Mouse (Mus musculus): Measurements from ENCODE around the gene Btbd18. TPM values are rescaled to one million over a fixed set of nuclear protein-coding genes. Genes with fewer than 3 reads are reported as not detected.

Btbd18 gene
- polyA plus RNA-seq, 1 experiment from 2014 or later: 0.18 TPM

DNA sequence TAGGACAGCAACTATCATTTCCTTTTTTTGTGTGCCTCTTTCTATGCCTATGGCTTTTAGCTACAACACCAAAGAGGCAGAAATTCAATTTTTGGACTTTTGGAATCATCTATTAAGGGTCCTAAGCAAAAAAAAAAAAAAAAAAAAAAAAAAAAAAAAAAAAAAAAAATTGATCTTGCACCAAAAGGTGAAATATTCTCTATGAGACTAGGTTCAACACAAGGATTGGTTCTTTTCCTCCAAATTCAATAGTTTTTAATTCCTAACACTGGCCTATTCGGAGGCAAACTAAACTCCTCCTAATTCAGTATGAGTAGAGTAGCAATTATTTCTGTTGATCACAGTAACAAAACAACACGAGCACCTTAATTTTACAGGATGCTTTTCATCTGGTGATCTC is 53.0 kb downstream of the Btbd18 start:
- Histone ChIP-seq H3K36me3 (ENCODE audit: control insufficient read depth, insufficient read depth, low read length) (peaks cover 18% of the 10 kb centered on the region), H3K9ac (ENCODE audit: low read length) (no peak overlapping the region), H3K9me3 (ENCODE audit: control insufficient read depth, low read length) (no peaks in the 10 kb centered on the region), H3K4me1 (replicated peaks; ENCODE audit: control insufficient read depth, insufficient read depth, low read length) (peaks cover 10% of the 10 kb centered on the region), H3K27me3 (ENCODE audit: control insufficient read depth, insufficient read depth, low read depth, low read length) (no peaks in the 10 kb centered on the region), H3K4me3 (ENCODE audit: low read length) (no peak overlapping the region), H3K4me2 (ENCODE audit: low read depth, low read length) (no peak overlapping the region), H3K27ac (ENCODE audit: low read length) (no peak overlapping the region)
- no peak for ATAC-seq (ENCODE audit: low read depth)
- WGBS: 88% methylated on average over 2 of the region's 2 CpGs

- under 1% methylated on average over 25 of the region's 26 CpGs for WGBS
- H3K36me3 ChIP-seq (ENCODE audit: control insufficient read depth, insufficient read depth, low read length): peaks cover 11% of the 10 kb centered on the region
Observed at GRCm38 (mm10) chr2:84714422-84714810, 55.5 kb downstream of the Btbd18 start.

DNA sequence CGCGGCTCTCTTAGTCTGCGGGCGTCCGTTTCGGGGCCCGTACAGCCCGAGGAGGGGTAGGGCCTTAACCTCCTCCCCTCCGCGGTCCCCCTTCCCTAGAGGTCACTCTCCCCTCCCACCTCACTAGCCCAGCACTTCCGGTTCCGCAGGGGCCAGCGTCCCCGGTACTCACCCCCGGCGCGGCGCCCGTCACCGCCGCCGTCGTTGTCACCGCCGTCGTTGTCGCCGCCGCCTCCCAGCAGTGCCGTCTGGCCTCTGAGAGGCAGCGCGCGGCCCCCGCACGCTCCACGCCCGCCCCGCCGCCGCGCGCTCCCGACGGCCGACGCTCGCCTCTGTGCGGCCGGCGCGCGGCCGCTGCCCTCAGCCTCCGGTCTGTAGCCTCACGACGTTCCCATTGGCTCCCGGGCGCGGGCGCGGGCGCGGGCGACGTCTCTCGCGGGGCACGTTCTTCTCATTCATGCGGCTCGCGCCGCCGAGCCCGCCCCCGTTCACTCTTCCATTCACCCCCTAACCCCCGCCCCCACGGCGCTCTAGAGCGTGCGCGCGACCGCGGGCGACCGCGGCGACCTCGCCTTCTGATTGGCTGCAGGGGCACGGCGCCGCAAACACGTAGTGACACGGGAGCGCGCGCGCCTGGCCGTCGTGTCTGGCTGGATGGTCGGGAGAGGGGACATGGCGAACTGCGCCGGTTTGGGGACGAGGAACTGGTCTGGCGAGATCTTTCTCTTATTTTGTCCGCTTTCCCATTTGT is 56.1 kb downstream of the Btbd18 start, which contains the start of gene Zdhhc5:
Gene Zdhhc5, minus strand, starts transcription at position 370 of the 751 bp plus-strand sequence.
- Histone ChIP-seq H3K9me3 (ENCODE audit: control insufficient read depth, low read length) (no peaks in the 10 kb centered on the region), H3K4me1 (replicated peaks; ENCODE audit: control insufficient read depth, insufficient read depth, low read length) (peaks cover 10% of the 10 kb centered on the region), H3K4me3 (ENCODE audit: low read length) (peak within 1 kb of the TSS; percentile 80), H3K27ac (ENCODE audit: low read length) (peak within 1 kb of the TSS; percentile 98), H3K9ac (ENCODE audit: low read length) (peak within 1 kb of the TSS; percentile 91), H3K27me3 (ENCODE audit: control insufficient read depth, insufficient read depth, low read depth, low read length) (no peaks in the 10 kb centered on the region), H3K4me2 (ENCODE audit: low read depth, low read length) (peak within 1 kb of the TSS; percentile 87), H3K36me3 (ENCODE audit: control insufficient read depth, insufficient read depth, low read length) (peaks cover 8% of the 10 kb centered on the region)
- WGBS: under 1% methylated on average over 64 of the region's 107 CpGs
- ATAC-seq (ENCODE audit: low read depth): peak; percentile 94

More at GRCm38 (mm10) chr2:84714422-84714810, 55.5 kb downstream of the Btbd18 start:
- H3K4me1 ChIP-seq (replicated peaks; ENCODE audit: control insufficient read depth, insufficient read depth, low read length): peaks cover 10% of the 10 kb centered on the region
- ATAC-seq (ENCODE audit: low read depth): no peak
- H3K4me2 ChIP-seq (ENCODE audit: low read depth, low read length): peak overlapping the region; percentile 76
- no peaks in the 10 kb centered on the region for H3K27me3 ChIP-seq (ENCODE audit: control insufficient read depth, insufficient read depth, low read depth, low read length)
- H3K4me3 ChIP-seq (ENCODE audit: low read length): peak overlapping the region; percentile 80
- H3K9ac ChIP-seq (ENCODE audit: low read length): peak overlapping the region; percentile 91
- peak overlapping the region; percentile 98 for H3K27ac ChIP-seq (ENCODE audit: low read length)
- H3K9me3 ChIP-seq (ENCODE audit: control insufficient read depth, low read length): no peaks in the 10 kb centered on the region

GRCm38 (mm10) chr2:84715562-84716361 is 56.9 kb downstream of the Btbd18 start:
- Histone ChIP-seq H3K9me3 (ENCODE audit: control insufficient read depth, low read length) (no peaks in the 10 kb centered on the region), H3K36me3 (ENCODE audit: control insufficient read depth, insufficient read depth, low read length) (peaks cover 1% of the 10 kb centered on the region; the same call in 1 of the 2 replicates), H3K4me2 (ENCODE audit: low read depth, low read length) (peak overlapping the region; percentile 87), H3K4me1 (replicated peaks; ENCODE audit: control insufficient read depth, insufficient read depth, low read length) (peaks cover 10% of the 10 kb centered on the region), H3K9ac (ENCODE audit: low read length) (peak overlapping the region; percentile 81), H3K4me3 (ENCODE audit: low read length) (peak overlapping the region; percentile 80), H3K27me3 (ENCODE audit: control insufficient read depth, insufficient read depth, low read depth, low read length) (no peaks in the 10 kb centered on the region), H3K27ac (ENCODE audit: low read length) (peak overlapping the region; percentile 98)
- under 1% methylated on average over 33 of the region's 33 CpGs for whole genome bisulfite sequencing
- peak; percentile 96 for ATAC-seq (ENCODE audit: low read depth)

DNA sequence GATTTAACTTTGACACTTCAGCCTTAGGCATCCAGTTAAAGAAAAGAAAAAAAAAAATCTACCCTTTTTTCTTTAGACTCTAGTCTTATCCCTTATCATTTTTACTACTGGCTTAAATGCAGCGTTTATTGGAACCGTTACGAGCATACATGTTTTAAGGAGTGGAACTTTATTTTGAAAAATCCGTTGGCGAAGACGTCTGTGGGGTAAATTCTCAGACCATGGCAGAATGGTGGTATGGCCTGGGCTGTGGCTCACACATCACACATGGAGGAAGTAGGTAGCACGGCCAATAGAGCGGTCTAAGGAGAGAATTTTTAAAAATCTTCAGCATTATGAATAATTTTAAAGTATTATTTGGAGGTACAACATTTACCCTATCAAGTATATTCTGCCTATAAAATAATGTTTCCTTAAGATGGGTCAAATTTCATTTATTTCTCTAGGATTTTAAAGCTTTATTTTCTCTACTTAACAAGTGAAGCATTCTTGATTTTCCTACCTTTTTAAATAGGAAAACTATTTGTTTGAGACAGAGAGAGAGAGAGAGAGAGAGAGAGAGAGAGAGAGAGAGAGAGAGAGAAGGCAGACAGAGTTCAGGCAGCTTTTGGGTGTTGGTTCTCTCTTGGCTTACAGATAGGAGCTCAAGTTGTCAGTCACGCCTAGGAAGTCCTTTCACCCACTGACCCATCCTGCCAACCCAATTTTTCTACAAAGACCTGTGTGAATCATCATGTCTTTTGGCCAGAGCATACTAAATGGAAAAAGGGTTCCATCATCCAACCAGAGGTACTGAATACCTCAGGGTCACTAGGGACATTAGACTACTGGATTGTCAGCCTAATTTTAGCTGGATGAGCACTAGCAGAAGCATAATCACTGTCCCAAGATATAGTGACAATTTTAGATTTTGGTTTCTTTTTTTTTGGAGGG is 57.8 kb downstream of the Btbd18 start:
- Histone ChIP-seq H3K36me3 (ENCODE audit: control insufficient read depth, insufficient read depth, low read length) (no peaks in the 10 kb centered on the region), H3K4me1 (replicated peaks; ENCODE audit: control insufficient read depth, insufficient read depth, low read length) (peaks cover 10% of the 10 kb centered on the region), H3K9me3 (ENCODE audit: control insufficient read depth, low read length) (no peaks in the 10 kb centered on the region), H3K9ac (ENCODE audit: low read length) (peak overlapping the region; percentile 81), H3K27ac (ENCODE audit: low read length) (peak overlapping the region; percentile 98), H3K4me3 (ENCODE audit: low read length) (peak overlapping the region; percentile 80), H3K27me3 (ENCODE audit: control insufficient read depth, insufficient read depth, low read depth, low read length) (no peaks in the 10 kb centered on the region), H3K4me2 (ENCODE audit: low read depth, low read length) (peak overlapping the region; percentile 87)
- ATAC-seq (ENCODE audit: low read depth): no peak
- 22% methylated on average over 9 of the region's 9 CpGs for WGBS

- Histone ChIP-seq H3K27me3 (ENCODE audit: control insufficient read depth, insufficient read depth, low read depth, low read length) (no peaks in the 10 kb centered on the region), H3K4me2 (ENCODE audit: low read depth, low read length) (no peak overlapping the region), H3K27ac (ENCODE audit: low read length) (no peak overlapping the region), H3K9ac (ENCODE audit: low read length) (no peak overlapping the region), H3K4me1 (replicated peaks; ENCODE audit: control insufficient read depth, insufficient read depth, low read length) (peaks cover 10% of the 10 kb centered on the region), H3K4me3 (ENCODE audit: low read length) (no peak overlapping the region), H3K9me3 (ENCODE audit: control insufficient read depth, low read length) (no peaks in the 10 kb centered on the region), H3K36me3 (ENCODE audit: control insufficient read depth, insufficient read depth, low read length) (no peaks in the 10 kb centered on the region)
- no peak for ATAC-seq (ENCODE audit: low read depth)
- 91% methylated on average over 4 of the region's 4 CpGs for WGBS
Observed at GRCm38 (mm10) chr2:84717357-84717756, 58.5 kb downstream of the Btbd18 start.

Other genes starting within 250 kb of the Btbd18 start
- gene Calcrl, start 233.7 kb upstream of the Btbd18 start, polyA plus RNA-seq (2015; fragmentation: Nextera tagmentation; extraction: Ambion mirVana): 110 and 111 TPM in 2 replicates
- 63.6 and 64.9 TPM in 2 replicates for gene Tfpi, start 182.3 kb upstream of the Btbd18 start, polyA plus RNA-seq (2015; fragmentation: Nextera tagmentation; extraction: Ambion mirVana)
- 64.3 and 68.4 TPM in 2 replicates for gene Ctnnd1, start 8.3 kb upstream of the Btbd18 start, polyA plus RNA-seq (2015; fragmentation: Nextera tagmentation; extraction: Ambion mirVana)
- 315 and 316 TPM in 2 replicates for gene Selenoh, start 11.7 kb downstream of the Btbd18 start, polyA plus RNA-seq (2015; fragmentation: Nextera tagmentation; extraction: Ambion mirVana)
- not detected in 2 replicates for gene Gm28635, start 19.0 kb downstream of the Btbd18 start, polyA plus RNA-seq (2015; fragmentation: Nextera tagmentation; extraction: Ambion mirVana)
- 34.6 and 38.0 TPM in 2 replicates for gene Med19, start 19.3 kb downstream of the Btbd18 start, polyA plus RNA-seq (2015; fragmentation: Nextera tagmentation; extraction: Ambion mirVana)
- 115 and 117 TPM in 2 replicates for gene Tmx2, start 20.1 kb downstream of the Btbd18 start, polyA plus RNA-seq (2015; fragmentation: Nextera tagmentation; extraction: Ambion mirVana)
- gene Zdhhc5, start 56.1 kb downstream of the Btbd18 start, polyA plus RNA-seq (2015; fragmentation: Nextera tagmentation; extraction: Ambion mirVana): 24.2 and 28.2 TPM in 2 replicates
- gene Clp1, start 68.3 kb downstream of the Btbd18 start, polyA plus RNA-seq (2015; fragmentation: Nextera tagmentation; extraction: Ambion mirVana): 28.3 and 28.6 TPM in 2 replicates
- 5.2 and 6.9 TPM in 2 replicates for gene Ypel4, start 75.0 kb downstream of the Btbd18 start, polyA plus RNA-seq (2015; fragmentation: Nextera tagmentation; extraction: Ambion mirVana)
- gene Gm19426, start 84.6 kb downstream of the Btbd18 start, polyA plus RNA-seq (2015; fragmentation: Nextera tagmentation; extraction: Ambion mirVana): 7.1 and 7.4 TPM in 2 replicates
- gene Serping1, start 116.4 kb downstream of the Btbd18 start, polyA plus RNA-seq (2015; fragmentation: Nextera tagmentation; extraction: Ambion mirVana): 143 and 153 TPM in 2 replicates
- 76.0 and 82.9 TPM in 2 replicates for gene Ube2l6, start 139.7 kb downstream of the Btbd18 start, polyA plus RNA-seq (2015; fragmentation: Nextera tagmentation; extraction: Ambion mirVana)
- 0.70 and 0.77 TPM in 2 replicates for gene Smtnl1, start 163.6 kb downstream of the Btbd18 start, polyA plus RNA-seq (2015; fragmentation: Nextera tagmentation; extraction: Ambion mirVana)
- 36.9 and 39.3 TPM in 2 replicates for gene Timm10, start 167.9 kb downstream of the Btbd18 start, polyA plus RNA-seq (2015; fragmentation: Nextera tagmentation; extraction: Ambion mirVana)
- 16.5 and 20.4 TPM in 2 replicates for gene Slc43a1, start 179.8 kb downstream of the Btbd18 start, polyA plus RNA-seq (2015; fragmentation: Nextera tagmentation; extraction: Ambion mirVana)
- 0.16 and 0.31 TPM in 2 replicates for gene Rtn4rl2, start 227.6 kb downstream of the Btbd18 start, polyA plus RNA-seq (2015; fragmentation: Nextera tagmentation; extraction: Ambion mirVana)

Measured in lung, embryonic 16.5 days (tissue).